Mouse (Mus musculus): ENCODE results near the gene Csmd2. TPM values are rescaled to one million over a fixed set of nuclear protein-coding genes. Genes with fewer than 3 reads are reported as not detected.

Gene Csmd2
- polyA plus RNA-seq, 1 experiment from 2014 or later: 0.07 TPM

Other genes starting within 250 kb of the Csmd2 start
- gene CK137956, start 16.9 kb upstream of the Csmd2 start, polyA plus RNA-seq (2016; fragmentation: Nextera tagmentation; extraction: Ambion mirVana): not detected in 2 replicates

All from liver, embryonic 12.5 days (tissue).